In genomic region chr16:93920673-93921072, GRCm38 (mm10) we compare ENCODE assay signal across 23 mouse cellular contexts. TPM values are rescaled to one million over a fixed set of nuclear protein-coding genes. Genes with fewer than 3 reads are reported as not detected.
DNase-seq lines count a peak whose midpoint lies in the region; ATAC-seq and TF ChIP-seq lines count a peak whose summit lies in the region.
"Had no signal": no experiment of that assay in that cellular context is flagged by ENCODE, and none has a peak within 500 bp of the region (broad histone marks: within the 10 kb centered on the region; RNA-seq: fewer than 3 reads in every experiment).

No protein-coding gene starts in this region.

- H3K36me3 ChIP-seq in kidney, postnatal 0 days (ENCODE audit: insufficient read depth, low read length), result no peaks in the 10 kb centered on the region
- H3K36me3 ChIP-seq in lung, postnatal 0 days (ENCODE audit: insufficient read depth, low read length), result no peaks in the 10 kb centered on the region
- H3K36me3 ChIP-seq: embryonic facial prominence, embryonic 10.5 days; embryonic facial prominence, embryonic 12.5 days; forebrain, embryonic 15.5 days; G1E had no signal

- ATAC-seq in kidney, postnatal 0 days (replicated peaks; ENCODE audit: low FRiP score, low read depth), result no peak
- no peak for ATAC-seq in lung, postnatal 0 days
- ATAC-seq: activated CD4-positive, CD25-positive, alpha-beta regulatory T cell, adult 4 months; forebrain, embryonic 13.5 days; forebrain, embryonic 15.5 days; Patski had no signal

- no peak overlapping the region for H3K4me2 ChIP-seq in kidney, postnatal 0 days (ENCODE audit: low read length)
- H3K4me2 ChIP-seq in lung, postnatal 0 days (replicated peaks; ENCODE audit: low read depth, low read length), result no peak overlapping the region
- H3K4me2 ChIP-seq: embryonic facial prominence, embryonic 12.5 days; forebrain, embryonic 13.5 days; forebrain, embryonic 15.5 days had no signal

- no peak for TF ChIP-seq CTCF in gastrocnemius, adult 2 months (IDR thresholded peaks at IDR 0.05)
- no peak for TF ChIP-seq CTCF in kidney, postnatal 0 days (IDR thresholded peaks at IDR 0.05; ENCODE audit: low read depth)
- TF ChIP-seq CTCF in lung, postnatal 0 days (IDR thresholded peaks at IDR 0.05), result no peak

- no peak for DNase-seq in gastrocnemius, adult 2 months
- DNase-seq in gastrocnemius, postnatal 10 days, result no peak
- DNase-seq in kidney, postnatal 0 days (ENCODE audit: low spot score), result no peak
- no peak for DNase-seq in kidney, adult 9 months
- DNase-seq in CD4-positive helper T cell, adult 2 months (ENCODE audit: low read depth, low spot score), result peak; percentile 11
- DNase-seq in naive thymus-derived CD4-positive, alpha-beta T cell, adult 2 months (ENCODE audit: low read depth), result peak; percentile 26
- DNase-seq in lung, postnatal 0 days (ENCODE audit: low spot score), result no peak
- DNase-seq: adrenal gland, adult 8-10 months; adrenal gland, postnatal 14 days; adrenal gland, postnatal 36 days; B cell, adult 2 months; cerebellum, adult 11-12 months; cerebellum, adult 2 months; cerebellum, adult 9-10 months; cerebellum, postnatal 10 days; cerebellum, postnatal 25 days had no signal

- WGBS in kidney, postnatal 0 days, result 56% methylated on average over 4 of the region's 4 CpGs
- WGBS in lung, postnatal 0 days, result 63% methylated on average over 4 of the region's 4 CpGs

- H3K9ac ChIP-seq in kidney, postnatal 0 days (ENCODE audit: low read depth, low read length), result no peak overlapping the region
- no peak overlapping the region for H3K9ac ChIP-seq in lung, postnatal 0 days (replicated peaks; ENCODE audit: low read depth)
- H3K9ac ChIP-seq: embryonic facial prominence, embryonic 12.5 days; forebrain, embryonic 13.5 days; forebrain, embryonic 15.5 days had no signal

- intact Hi-C loops in gastrocnemius, adult 2 months (cut with DNase I), result no loop called here

- H3K27me3 ChIP-seq in kidney, postnatal 0 days (ENCODE audit: insufficient read depth, low read length), result no peaks in the 10 kb centered on the region
- no peaks in the 10 kb centered on the region for H3K27me3 ChIP-seq in lung, postnatal 0 days (replicated peaks; ENCODE audit: insufficient read depth, low read length)
- H3K27me3 ChIP-seq: embryonic facial prominence, embryonic 12.5 days; forebrain, embryonic 13.5 days; forebrain, embryonic 15.5 days; Patski had no signal

- TF ChIP-seq EP300 in lung, postnatal 0 days (IDR thresholded peaks at IDR 0.05), result no peak

- H3K4me1 ChIP-seq in kidney, postnatal 0 days (replicated peaks; ENCODE audit: insufficient read depth, low read length), result no peaks in the 10 kb centered on the region
- H3K4me1 ChIP-seq in lung, postnatal 0 days (ENCODE audit: insufficient read depth, low read depth, low read length), result peaks cover 5% of the 10 kb centered on the region; the same call in 1 of the 2 replicates
- H3K4me1 ChIP-seq: forebrain, embryonic 15.5 days had no signal

- H3K4me3 ChIP-seq in gastrocnemius, adult 2 months, result no peak overlapping the region
- no peak overlapping the region for H3K4me3 ChIP-seq in kidney, postnatal 0 days (replicated peaks; ENCODE audit: low read depth, low read length)
- H3K4me3 ChIP-seq in lung, postnatal 0 days (ENCODE audit: low read depth, low read length), result no peak overlapping the region
- H3K4me3 ChIP-seq: embryonic facial prominence, embryonic 10.5 days; embryonic facial prominence, embryonic 12.5 days; forebrain, embryonic 13.5 days; forebrain, embryonic 15.5 days had no signal

- no peaks in the 10 kb centered on the region for H3K9me3 ChIP-seq in kidney, postnatal 0 days (replicated peaks; ENCODE audit: low read length)
- H3K9me3 ChIP-seq in lung, postnatal 0 days (ENCODE audit: low read length), result no peaks in the 10 kb centered on the region
- H3K9me3 ChIP-seq: embryonic facial prominence, embryonic 10.5 days; embryonic facial prominence, embryonic 12.5 days; forebrain, embryonic 13.5 days; forebrain, embryonic 15.5 days; G1E had no signal

- peak overlapping the region; percentile 48; the same call in 1 of the 2 replicates for H3K27ac ChIP-seq in gastrocnemius, adult 2 months
- H3K27ac ChIP-seq in kidney, postnatal 0 days, result peak overlapping the region; percentile 31; the same call in 1 of the 2 replicates
- no peak overlapping the region for H3K27ac ChIP-seq in lung, postnatal 0 days (ENCODE audit: low read length)
- H3K27ac ChIP-seq: embryonic facial prominence, embryonic 10.5 days; embryonic facial prominence, embryonic 12.5 days; forebrain, embryonic 13.5 days; forebrain, embryonic 15.5 days had no signal

RNA-seq across cellular contexts. Expression of gene Chaf1b, which starts 37.0 kb away (rescaled TPM):
- under 1 TPM; 0.20 to 0.25 TPM for total RNA-seq in gastrocnemius, adult 2 months (2021)
- 1 to 10 TPM; 4.6 to 6.8 TPM for total RNA-seq in gastrocnemius, postnatal 10 days (2021)
- polyA plus RNA-seq in kidney, postnatal 0 days (2015; fragmentation: Nextera tagmentation; extraction: Ambion mirVana), result 43.8 and 49.2 TPM in 2 replicates
- polyA plus RNA-seq in lung, postnatal 0 days (2015; fragmentation: Nextera tagmentation; extraction: Ambion mirVana), result 9.6 and 10.2 TPM in 2 replicates

Comparison
In these comparisons a context has a peak if more than half of its experiments do, and no peak if none do; other contexts are left out.
1. RNA of gene Chaf1b, which starts 37.0 kb away (total RNA-seq): 4.6 to 6.8 TPM in gastrocnemius, postnatal 10 days; 0.20 to 0.25 TPM in gastrocnemius, adult 2 months; every median in the first group is over 4 times any median in the second.
2. DNase-seq: peak in CD4-positive helper T cell, adult 2 months (single experiment) and naive thymus-derived CD4-positive, alpha-beta T cell, adult 2 months (single experiment); none in gastrocnemius, adult 2 months (single experiment), gastrocnemius, postnatal 10 days (single experiment), kidney, postnatal 0 days (single experiment), kidney, adult 9 months (single experiment) and lung, postnatal 0 days (single experiment).